Mouse (Mus musculus) stomach, postnatal 0 days (tissue): ENCODE results near the gene Fgfr2.

Source experiments
- CTCF ChIP-seq: IDR thresholded peaks from 2 replicates; pipeline ENCODE4 v1.5.1; 2016; ENCODE audit warnings: antibody characterized with exemption, low read depth, mild to moderate bottlenecking, moderate library complexity
- EP300 ChIP-seq: optimal IDR thresholded peaks from 2 replicates; pipeline ENCODE3; 2016; ENCODE audit warnings: antibody characterized with exemption

GRCm38 (mm10) chr7:131551931-131552741 is 1571.0 kb downstream of the Fgfr2 start:
- TF ChIP-seq EP300 (no peak), CTCF (no peak)
